8 mouse cellular contexts compared by ENCODE assay signal in the genomic region with DNA sequence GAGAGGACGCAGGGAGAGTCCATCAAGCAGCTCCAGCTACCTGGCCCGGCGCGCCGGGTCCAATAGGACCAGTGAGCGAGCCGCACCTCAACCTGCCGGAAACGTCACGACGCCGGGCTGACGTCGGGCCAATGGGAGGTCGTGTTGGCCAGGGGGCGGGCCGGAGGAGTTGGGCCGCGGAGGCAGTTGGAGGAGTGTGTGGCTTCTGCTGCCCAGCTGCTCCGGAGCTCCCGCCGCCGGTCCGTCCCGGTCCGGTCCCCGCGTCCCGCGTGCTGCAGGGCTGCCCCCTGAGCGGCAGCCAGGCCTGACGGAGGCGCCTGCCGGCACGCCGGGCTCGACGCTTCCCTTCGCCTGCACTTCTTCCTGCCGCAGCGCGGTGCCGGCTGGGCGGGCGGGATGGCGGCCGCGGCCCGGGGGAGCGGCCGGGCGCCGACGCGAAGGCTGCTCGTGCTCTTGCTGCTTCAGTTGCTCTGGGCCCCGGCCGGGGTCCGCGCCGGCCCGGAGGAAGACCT. TPM values are rescaled to one million over a fixed set of nuclear protein-coding genes. Genes with fewer than 3 reads are reported as not detected.
A peak's percentile ranks its signal among the peaks of the same experiment; 100 is the strongest.
DNase-seq lines count a peak whose midpoint lies in the region; ATAC-seq and TF ChIP-seq lines count a peak whose summit lies in the region.

Gene Tmem165, plus strand, starts transcription at position 131 of the 512 bp plus-strand sequence.

- peak; percentile 97 for DNase-seq in brain, embryonic 14.5 days (ENCODE audit: low read depth)
- DNase-seq in kidney, postnatal 0 days (ENCODE audit: low spot score) = peak; percentile 96
- peak; percentile 92 for DNase-seq in liver, embryonic 11.5 days (ENCODE audit: low spot score)
- peak; percentile 91 for DNase-seq in naive thymus-derived CD4-positive, alpha-beta T cell, adult 2 months (ENCODE audit: low read depth)

- H3ac ChIP-seq in C2C12 (ENCODE audit: control insufficient read depth, insufficient read length, low read depth) = peak within 1 kb of the TSS; percentile 99

- TF ChIP-seq POLR2A in brain, embryonic 14.5 days (IDR thresholded peaks at IDR 0.05; ENCODE audit: borderline replicate concordance, extremely low read depth, insufficient read depth, insufficient read length, poor library complexity, severe bottlenecking) = peak; percentile 96

- H3K9ac ChIP-seq in heart, embryonic 12.5 days = peak within 1 kb of the TSS; percentile 89
- peak within 1 kb of the TSS; percentile 91 for H3K9ac ChIP-seq in kidney, postnatal 0 days (ENCODE audit: low read depth, low read length)
- peak within 1 kb of the TSS; percentile 93 for H3K9ac ChIP-seq in liver, embryonic 11.5 days (ENCODE audit: low read depth, low read length)
- peak within 1 kb of the TSS; percentile 87 for H3K9ac ChIP-seq in stomach, embryonic 14.5 days (replicated peaks; ENCODE audit: low read depth, low read length)

- H3K4me1 ChIP-seq in erythroblast, embryonic 14.5 days (ENCODE audit: control insufficient read depth) = peaks cover 47% of the 10 kb centered on the region
- H3K4me1 ChIP-seq in heart, embryonic 12.5 days (replicated peaks) = peaks cover 32% of the 10 kb centered on the region
- H3K4me1 ChIP-seq in kidney, postnatal 0 days (replicated peaks; ENCODE audit: insufficient read depth, low read length) = peaks cover 13% of the 10 kb centered on the region; the same call in 1 of the 2 replicates
- peaks cover 22% of the 10 kb centered on the region for H3K4me1 ChIP-seq in liver, embryonic 11.5 days (replicated peaks; ENCODE audit: control insufficient read depth, insufficient read depth, low read length)
- peaks cover 13% of the 10 kb centered on the region; the same call in 1 of the 2 replicates for H3K4me1 ChIP-seq in stomach, embryonic 14.5 days (ENCODE audit: control insufficient read depth, insufficient read depth, low read length)

- H3K4me3 ChIP-seq in C2C12 (ENCODE audit: insufficient read depth, poor library complexity, severe bottlenecking) = peak within 1 kb of the TSS; percentile 64
- peak within 1 kb of the TSS; percentile 70 for H3K4me3 ChIP-seq in erythroblast, embryonic 14.5 days (replicated peaks)
- peak within 1 kb of the TSS; percentile 91 for H3K4me3 ChIP-seq in heart, embryonic 12.5 days
- peak within 1 kb of the TSS; percentile 87 for H3K4me3 ChIP-seq in kidney, postnatal 0 days (replicated peaks; ENCODE audit: low read depth, low read length)
- H3K4me3 ChIP-seq in liver, embryonic 11.5 days (ENCODE audit: low read depth, low read length) = peak within 1 kb of the TSS; percentile 88
- peak within 1 kb of the TSS; percentile 95 for H3K4me3 ChIP-seq in stomach, embryonic 14.5 days (ENCODE audit: low read depth, low read length)

- WGBS in heart, embryonic 12.5 days = under 1% methylated on average over 53 of the region's 62 CpGs
- 1% methylated on average over 59 of the region's 62 CpGs for WGBS in kidney, postnatal 0 days
- under 1% methylated on average over 59 of the region's 62 CpGs for WGBS in liver, embryonic 11.5 days
- WGBS in stomach, embryonic 14.5 days = under 1% methylated on average over 55 of the region's 62 CpGs

- peaks cover 41% of the 10 kb centered on the region for H3K79me3 ChIP-seq in C2C12 (ENCODE audit: low read depth)

- no peaks in the 10 kb centered on the region for H3K9me3 ChIP-seq in erythroblast, embryonic 14.5 days (ENCODE audit: control insufficient read depth, low read length)
- no peaks in the 10 kb centered on the region for H3K9me3 ChIP-seq in heart, embryonic 12.5 days (replicated peaks)
- H3K9me3 ChIP-seq in kidney, postnatal 0 days (replicated peaks; ENCODE audit: low read length) = no peaks in the 10 kb centered on the region
- no peaks in the 10 kb centered on the region for H3K9me3 ChIP-seq in liver, embryonic 11.5 days (ENCODE audit: control insufficient read depth, low read length)
- no peaks in the 10 kb centered on the region for H3K9me3 ChIP-seq in stomach, embryonic 14.5 days (ENCODE audit: control insufficient read depth, low read depth, low read length)

- peak within 1 kb of the TSS; percentile 96 for H3K27ac ChIP-seq in heart, embryonic 12.5 days (ENCODE audit: poor library complexity, severe bottlenecking)
- peak within 1 kb of the TSS; percentile 97 for H3K27ac ChIP-seq in kidney, postnatal 0 days
- peak within 1 kb of the TSS; percentile 93 for H3K27ac ChIP-seq in liver, embryonic 11.5 days (ENCODE audit: low read depth, low read length)
- H3K27ac ChIP-seq in stomach, embryonic 14.5 days (ENCODE audit: low read length) = peak within 1 kb of the TSS; percentile 97

- no peaks in the 10 kb centered on the region for H3K27me3 ChIP-seq in C2C12 (ENCODE audit: control insufficient read depth, insufficient read depth, insufficient read length)
- H3K27me3 ChIP-seq in erythroblast, embryonic 14.5 days (ENCODE audit: control insufficient read depth) = peaks cover 6% of the 10 kb centered on the region
- H3K27me3 ChIP-seq in heart, embryonic 12.5 days (replicated peaks) = no peaks in the 10 kb centered on the region
- no peaks in the 10 kb centered on the region for H3K27me3 ChIP-seq in kidney, postnatal 0 days (ENCODE audit: insufficient read depth, low read length)
- H3K27me3 ChIP-seq in liver, embryonic 11.5 days (replicated peaks; ENCODE audit: control insufficient read depth, insufficient read depth, low read length) = no peaks in the 10 kb centered on the region
- H3K27me3 ChIP-seq in stomach, embryonic 14.5 days (ENCODE audit: control insufficient read depth, insufficient read depth, low read length) = no peaks in the 10 kb centered on the region

- H3K79me2 ChIP-seq in C2C12 (ENCODE audit: control insufficient read depth, insufficient read depth) = peaks cover 52% of the 10 kb centered on the region

- TF ChIP-seq CTCF in C2C12 (IDR thresholded peaks at IDR 0.05; ENCODE audit: control insufficient read depth, insufficient read depth, insufficient read length) = no peak
- no peak for TF ChIP-seq CTCF in brain, embryonic 14.5 days (IDR thresholded peaks at IDR 0.05; ENCODE audit: borderline replicate concordance, extremely low read depth, insufficient read depth, insufficient read length)
- no peak for TF ChIP-seq CTCF in kidney, postnatal 0 days (IDR thresholded peaks at IDR 0.05; ENCODE audit: low read depth)

- peaks cover 19% of the 10 kb centered on the region for H3K36me3 ChIP-seq in C2C12 (ENCODE audit: control insufficient read depth, insufficient read depth)
- peaks cover 17% of the 10 kb centered on the region for H3K36me3 ChIP-seq in erythroblast, embryonic 14.5 days (ENCODE audit: control insufficient read depth)
- H3K36me3 ChIP-seq in heart, embryonic 12.5 days = peaks cover 3% of the 10 kb centered on the region; the same call in 1 of the 2 replicates
- no peaks in the 10 kb centered on the region for H3K36me3 ChIP-seq in kidney, postnatal 0 days (ENCODE audit: insufficient read depth, low read length)
- no peaks in the 10 kb centered on the region for H3K36me3 ChIP-seq in liver, embryonic 11.5 days (ENCODE audit: control insufficient read depth, insufficient read depth, low read length)
- H3K36me3 ChIP-seq in stomach, embryonic 14.5 days (ENCODE audit: control insufficient read depth, insufficient read depth, low read length) = no peaks in the 10 kb centered on the region

- H3K4me2 ChIP-seq in heart, embryonic 12.5 days = peak within 1 kb of the TSS; percentile 72
- peak within 1 kb of the TSS; percentile 84 for H3K4me2 ChIP-seq in kidney, postnatal 0 days (ENCODE audit: low read length)
- peak within 1 kb of the TSS; percentile 80 for H3K4me2 ChIP-seq in liver, embryonic 11.5 days
- H3K4me2 ChIP-seq in stomach, embryonic 14.5 days (replicated peaks; ENCODE audit: low read depth, low read length) = peak within 1 kb of the TSS; percentile 74

- peak; percentile 95 for ATAC-seq in heart, embryonic 12.5 days (ENCODE audit: insufficient number of reproducible peaks, low FRiP score)
- ATAC-seq in kidney, postnatal 0 days (replicated peaks; ENCODE audit: low FRiP score, low read depth) = peak; percentile 96
- ATAC-seq in liver, embryonic 11.5 days (replicated peaks; ENCODE audit: low FRiP score) = peak; percentile 96
- ATAC-seq in stomach, embryonic 14.5 days (ENCODE audit: insufficient number of reproducible peaks, insufficient read depth, low FRiP score, low read depth) = peak; percentile 97

TF ChIP-seq in C2C12, 6 proteins besides CTCF, POLR2A, EP300 and RAD21:
- TF ChIP-seq USF1 (IDR thresholded peaks at IDR 0.05; ENCODE audit: low read depth) = no peak
- peak; percentile 43 for TF ChIP-seq MAX (IDR thresholded peaks at IDR 0.05)
- no peak for TF ChIP-seq MYOD1 (IDR thresholded peaks at IDR 0.05; ENCODE audit: control insufficient read depth, insufficient read length, low read depth)

RNA-seq across cellular contexts. Expression of gene Tmem165, which starts in this region (rescaled TPM):
- polyA plus RNA-seq in C2C12 (2012; fragmentation: generic; extraction: Trizol) = 36.3 TPM
- 63.6 and 73.5 TPM in 2 replicates for polyA plus RNA-seq in brain, embryonic 14.5 days (2012; rRNA removed)
- 4.0 and 4.6 TPM in 2 replicates for polyA plus RNA-seq in erythroblast, embryonic 14.5 days (2012)
- 109 and 112 TPM in 2 replicates for polyA plus RNA-seq in heart, embryonic 12.5 days (2016; fragmentation: Nextera tagmentation; extraction: Ambion mirVana)
- polyA plus RNA-seq in kidney, postnatal 0 days (2015; fragmentation: Nextera tagmentation; extraction: Ambion mirVana) = 110 and 127 TPM in 2 replicates
- 67.2 and 73.9 TPM in 2 replicates for polyA plus RNA-seq in liver, embryonic 11.5 days (2014; fragmentation: Nextera tagmentation; extraction: Ambion mirVana)
- 120 and 127 TPM in 2 replicates for polyA plus RNA-seq in stomach, embryonic 14.5 days (2014; fragmentation: Nextera tagmentation; extraction: Ambion mirVana)

Comparison
In these comparisons a context has a peak if more than half of its experiments do, and no peak if none do; other contexts are left out.
1. Peak in every context shown above with its lines: DNase-seq, ATAC-seq, H3K4me3 ChIP-seq and H3K27ac ChIP-seq.